Mouse (Mus musculus) cerebellum, postnatal 14 days (tissue): ENCODE results near the gene Gm5136.
A peak's percentile ranks its signal among the peaks of the same experiment; 100 is the strongest.

Source experiments
- DNase-seq, 2 experiments: peaks; one replicate each; pipeline ENCODE4 v3.0.0; 2021; ENCODE audit warnings: mixed read lengths in 2 of 2

The Gm5136 gene

GRCm38 (mm10) chr10:108699946-108700345 is at the start of gene Gm5136:
Gene Gm5136 (minus strand): TSS chr10:108700160.
- no peak for DNase-seq

GRCm38 (mm10) chr10:108743759-108744158 is 43.8 kb upstream of the Gm5136 start:
- no peak for DNase-seq

GRCm38 (mm10) chr10:108733982-108734381 is 34.0 kb upstream of the Gm5136 start:
- DNase-seq: peak; percentile 65 to 77

GRCm38 (mm10) chr10:108728961-108729360 is 29.0 kb upstream of the Gm5136 start:
- peak in 1 of 2 experiments; percentile 41 for DNase-seq

GRCm38 (mm10) chr10:108726391-108726790 is 26.4 kb upstream of the Gm5136 start:
- no peak for DNase-seq

- DNase-seq: peak in 1 of 2 experiments; percentile 56
Measured at GRCm38 (mm10) chr10:108724878-108725277, 24.9 kb upstream of the Gm5136 start.

- DNase-seq: no peak
Measured at GRCm38 (mm10) chr10:108710514-108710913, 10.6 kb upstream of the Gm5136 start.

- no peak for DNase-seq
Measured at GRCm38 (mm10) chr10:108705658-108706057, 5.7 kb upstream of the Gm5136 start.

GRCm38 (mm10) chr10:108701361-108702128 is 1.6 kb upstream of the Gm5136 start:
- no peak for DNase-seq

- no peak for DNase-seq
Measured at GRCm38 (mm10) chr10:108697062-108697461, 2.9 kb downstream of the Gm5136 start.

GRCm38 (mm10) chr10:108690954-108691353 is 9.0 kb downstream of the Gm5136 start:
- no peak for DNase-seq

- DNase-seq: no peak
Measured at GRCm38 (mm10) chr10:108686696-108687095, 13.3 kb downstream of the Gm5136 start.

- peak; percentile 54 to 59 for DNase-seq
Measured at GRCm38 (mm10) chr10:108679675-108680390, 20.1 kb downstream of the Gm5136 start.

GRCm38 (mm10) chr10:108677053-108677452 is 22.9 kb downstream of the Gm5136 start:
- DNase-seq: no peak

GRCm38 (mm10) chr10:108668944-108669343 is 31.0 kb downstream of the Gm5136 start:
- DNase-seq: no peak

GRCm38 (mm10) chr10:108660295-108660694 is 39.7 kb downstream of the Gm5136 start:
- DNase-seq: no peak

GRCm38 (mm10) chr10:108658300-108658699 is 41.7 kb downstream of the Gm5136 start:
- no peak for DNase-seq

GRCm38 (mm10) chr10:108657669-108658068 is 42.3 kb downstream of the Gm5136 start:
- DNase-seq: no peak

- no peak for DNase-seq
Measured at GRCm38 (mm10) chr10:108656898-108657297, 43.1 kb downstream of the Gm5136 start.

GRCm38 (mm10) chr10:108655074-108655473 is 44.9 kb downstream of the Gm5136 start:
- DNase-seq: peak; percentile 43 to 51

GRCm38 (mm10) chr10:108652831-108653230 is 47.1 kb downstream of the Gm5136 start:
- no peak for DNase-seq

- peak; percentile 67 to 68 for DNase-seq
Measured at GRCm38 (mm10) chr10:108652066-108652465, 47.9 kb downstream of the Gm5136 start.

GRCm38 (mm10) chr10:108649174-108649573 is 50.8 kb downstream of the Gm5136 start:
- DNase-seq: peak; percentile 48 to 61
